Mouse (Mus musculus): ENCODE data around the gene Ly6g6f. TPM values are rescaled to one million over a fixed set of nuclear protein-coding genes. Genes with fewer than 3 reads are reported as not detected.

The Ly6g6f gene
- total and polyA plus RNA-seq, 3 experiments, result 0.54 to 0.67 TPM; not detected in 1

- peaks cover 20% of the 10 kb centered on the region for H3K79me2 ChIP-seq (replicated peaks; ENCODE audit: control insufficient read depth, extremely low read depth, insufficient read depth, poor library complexity, severe bottlenecking)
- peaks cover 10 to 15% of the 10 kb centered on the region in 2 experiments for H3K36me3 ChIP-seq (replicated peaks in 1 of 2; ENCODE audit: control insufficient read depth in 1 of 2, insufficient read depth in 1 of 2, low read length in 1 of 2)
- no peaks in the 10 kb centered on the region for H3K27me3 ChIP-seq (replicated peaks)
- TF ChIP-seq ELF1 (IDR thresholded peaks at IDR 0.05; ENCODE audit: low read depth, low read length), result peak; percentile 28; the same call in 1 of the 2 replicates
- TF ChIP-seq EP300 (IDR thresholded peaks at IDR 0.05; ENCODE audit: low read length), result peak; percentile 71
- peak; percentile 64; the same call in 1 of the 2 replicates for TF ChIP-seq MAFK (IDR thresholded peaks at IDR 0.05; ENCODE audit: insufficient replicate concordance, low read length)
- peak; percentile 62 for TF ChIP-seq ETS1 (conservative IDR thresholded peaks at IDR 0.05; ENCODE audit: low read depth, low read length)
- peak; percentile 49; the same call in 1 of the 2 replicates for TF ChIP-seq IRF4 (IDR thresholded peaks at IDR 0.05; ENCODE audit: low read depth, low read length)
- TF ChIP-seq TCF12 (IDR thresholded peaks at IDR 0.05; ENCODE audit: low read depth, low read length), result 0 out of 2 replicates have a peak, but pooled peaks have one; percentile 18
- peak; percentile 65; the same call in 1 of the 2 replicates for TF ChIP-seq SIN3A (IDR thresholded peaks at IDR 0.05; ENCODE audit: low read length)
- TF ChIP-seq MAX (IDR thresholded peaks at IDR 0.05; ENCODE audit: low read length), result no peak
- peak; percentile 76; the same call in 1 of the 2 replicates for TF ChIP-seq MAZ (IDR thresholded peaks at IDR 0.05; ENCODE audit: low read depth, low read length)
- TF ChIP-seq JUN (IDR thresholded peaks at IDR 0.05; ENCODE audit: insufficient read depth, low read depth, low read length), result no peak
- H3K27ac ChIP-seq (ENCODE audit: insufficient read depth, low read depth), result peak overlapping the region; percentile 84
- no peaks in the 10 kb centered on the region for H3K9me3 ChIP-seq (replicated peaks; ENCODE audit: low read length)
- in situ Hi-C loops (cut with MboI; ENCODE audit: low pct_ligation_motif_present, low pct_unique_long_range_greater_than_20kb, low sequenced_read_pairs), result no loop called here
- peak overlapping the region; percentile 42 to 48 (median 48) for H3K4me3 ChIP-seq (replicated peaks in 1 of 3; ENCODE audit: low read depth in 2 of 3, low read length in 2 of 3, poor library complexity in 1 of 3)
- DNase-seq (ENCODE audit: extremely low read depth), result peak; percentile 81
- dilution Hi-C loops (cut with MboI; ENCODE audit: extremely low pct_ligation_motif_present, extremely low pct_unique_long_range_greater_than_20kb, low sequenced_read_pairs), result no loop called here
- H3K4me2 ChIP-seq (ENCODE audit: insufficient read depth, low read depth, poor library complexity, severe bottlenecking), result peak overlapping the region; percentile 97
- peaks cover 6 to 50% of the 10 kb centered on the region in 2 experiments for H3K4me1 ChIP-seq (ENCODE audit: control insufficient read depth in 1 of 2, insufficient read depth in 2 of 2)
- H3K9ac ChIP-seq (ENCODE audit: insufficient read depth, low read depth), result peak overlapping the region; percentile 54
Observed at GRCm38 (mm10) chr17:35048149-35048931, 37.1 kb downstream of the Ly6g6f start.

DNA sequence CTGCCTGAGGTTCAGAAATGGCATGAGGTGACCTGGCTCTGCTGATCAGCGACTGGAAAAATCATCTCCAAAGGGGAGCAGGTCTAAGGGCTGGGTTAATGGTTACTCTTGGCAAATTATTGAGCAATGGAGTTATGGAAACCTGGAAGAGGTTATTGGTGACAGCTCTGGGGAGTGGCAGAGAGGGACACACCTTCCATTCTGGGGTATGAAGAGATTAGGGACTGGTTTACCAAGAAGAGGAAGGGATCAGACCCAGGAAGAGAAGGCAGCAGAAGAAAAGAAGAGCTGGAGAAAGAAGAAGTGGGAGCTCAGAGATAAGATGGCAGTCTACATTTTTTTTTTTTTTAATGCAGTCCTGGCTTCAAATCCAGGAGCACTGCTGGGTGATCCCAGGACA is 37.7 kb downstream of the Ly6g6f start:
- DNase-seq (ENCODE audit: extremely low read depth), result no peak
- Histone ChIP-seq H3K4me1 (ENCODE audit: control insufficient read depth in 1 of 2, insufficient read depth in 2 of 2) (peaks cover 5 to 51% of the 10 kb centered on the region in 2 experiments), H3K36me3 (replicated peaks in 1 of 2; ENCODE audit: control insufficient read depth in 1 of 2, insufficient read depth in 1 of 2, low read length in 1 of 2) (peaks cover 5 to 8% of the 10 kb centered on the region in 2 experiments), H3K27me3 (replicated peaks) (no peaks in the 10 kb centered on the region), H3K4me2 (ENCODE audit: insufficient read depth, low read depth, poor library complexity, severe bottlenecking) (peak overlapping the region; percentile 97), H3K9ac (ENCODE audit: insufficient read depth, low read depth) (peak overlapping the region; percentile 54), H3K9me3 (replicated peaks; ENCODE audit: low read length) (no peaks in the 10 kb centered on the region), H3K4me3 (replicated peaks in 1 of 3; ENCODE audit: low read depth in 2 of 3, low read length in 2 of 3, poor library complexity in 1 of 3) (peak overlapping the region; percentile 42 to 48 (median 48)), H3K79me2 (replicated peaks; ENCODE audit: control insufficient read depth, extremely low read depth, insufficient read depth, poor library complexity, severe bottlenecking) (peaks cover 15% of the 10 kb centered on the region), H3K27ac (ENCODE audit: insufficient read depth, low read depth) (peak overlapping the region; percentile 84)
- TF ChIP-seq CHD2 (IDR thresholded peaks at IDR 0.05; ENCODE audit: low read length) (no peak), ZNF384 (IDR thresholded peaks at IDR 0.05; ENCODE audit: low read depth, low read length) (peak; percentile 62)
- dilution Hi-C loops (cut with MboI; ENCODE audit: extremely low pct_ligation_motif_present, extremely low pct_unique_long_range_greater_than_20kb, low sequenced_read_pairs) (no loop called here), in situ Hi-C loops (cut with MboI; ENCODE audit: low pct_ligation_motif_present, low pct_unique_long_range_greater_than_20kb, low sequenced_read_pairs) (no loop called here)
